Mouse (Mus musculus) heart, postnatal 0 days (tissue): Measurements from ENCODE around the gene Eef2.

Experiments used
- CTCF ChIP-seq: IDR thresholded peaks from 2 replicates; pipeline ENCODE4 v1.5.1; 2016; ENCODE audit warnings: antibody characterized with exemption, control low read depth, low read depth
- EP300 ChIP-seq: IDR thresholded peaks from 2 replicates; pipeline ENCODE4 v1.6.1; 2016; ENCODE audit warnings: antibody characterized with exemption, low read depth

- TF ChIP-seq EP300 (no peak), CTCF (no peak)
Observed at GRCm38 (mm10) chr10:81141455-81142210, 34.8 kb upstream of the Eef2 start.
